In genomic region chr5:35645938-35646493, GRCm38 (mm10) we compare ENCODE assay signal across 25 mouse cellular contexts. TPM values are rescaled to one million over a fixed set of nuclear protein-coding genes. Genes with fewer than 3 reads are reported as not detected.
DNase-seq lines count a peak whose midpoint lies in the region; ATAC-seq and TF ChIP-seq lines count a peak whose summit lies in the region.
"Had no signal": no experiment of that assay in that cellular context is flagged by ENCODE, and none has a peak within 500 bp of the region (broad histone marks: within the 10 kb centered on the region; RNA-seq: fewer than 3 reads in every experiment).

No protein-coding gene starts in this region.

- no peak for TF ChIP-seq CTCF in stomach, postnatal 0 days (IDR thresholded peaks at IDR 0.05; ENCODE audit: low read depth)

- H3K9ac ChIP-seq in embryonic facial prominence, embryonic 14.5 days (ENCODE audit: low read depth, low read length): no peak overlapping the region
- H3K9ac ChIP-seq in kidney, embryonic 15.5 days: no peak overlapping the region
- H3K9ac ChIP-seq in stomach, embryonic 16.5 days (ENCODE audit: low read length): no peak overlapping the region
- H3K9ac ChIP-seq in stomach, postnatal 0 days (ENCODE audit: low read length): no peak overlapping the region
- H3K9ac ChIP-seq: embryonic facial prominence, embryonic 15.5 days; forebrain, embryonic 15.5 days; liver, embryonic 13.5 days had no signal

- H3K27ac ChIP-seq in embryonic facial prominence, embryonic 14.5 days (replicated peaks; ENCODE audit: low read depth, low read length): no peak overlapping the region
- H3K27ac ChIP-seq in embryonic facial prominence, embryonic 10.5 days (replicated peaks): no peak overlapping the region
- H3K27ac ChIP-seq in kidney, embryonic 15.5 days: no peak overlapping the region
- H3K27ac ChIP-seq in stomach, embryonic 16.5 days (ENCODE audit: low read length): peak overlapping the region; percentile 45; the same call in 1 of the 2 replicates
- H3K27ac ChIP-seq in stomach, postnatal 0 days (replicated peaks): no peak overlapping the region
- H3K27ac ChIP-seq: embryonic facial prominence, embryonic 15.5 days; forebrain, embryonic 15.5 days; left cerebral cortex, adult 2 months; liver, embryonic 13.5 days had no signal

- H3K9me3 ChIP-seq in embryonic facial prominence, embryonic 14.5 days (ENCODE audit: control insufficient read depth, low read length): no peaks in the 10 kb centered on the region
- no peaks in the 10 kb centered on the region for H3K9me3 ChIP-seq in embryonic facial prominence, embryonic 10.5 days
- no peaks in the 10 kb centered on the region for H3K9me3 ChIP-seq in kidney, embryonic 15.5 days (replicated peaks)
- H3K9me3 ChIP-seq in stomach, embryonic 16.5 days (replicated peaks; ENCODE audit: control insufficient read depth, low read length): no peaks in the 10 kb centered on the region
- H3K9me3 ChIP-seq in stomach, postnatal 0 days (ENCODE audit: control insufficient read depth, low read length): no peaks in the 10 kb centered on the region
- H3K9me3 ChIP-seq: embryonic facial prominence, embryonic 15.5 days; forebrain, embryonic 15.5 days; liver, embryonic 13.5 days had no signal

- peak; percentile 24 for DNase-seq in embryonic facial prominence, embryonic 14.5 days (ENCODE audit: low spot score)
- DNase-seq in embryonic facial prominence, embryonic 10.5 days (ENCODE audit: low spot score): no peak
- DNase-seq in kidney, postnatal 14 days: peak; percentile 22
- no peak for DNase-seq in stomach, postnatal 0 days (ENCODE audit: low spot score)
- DNase-seq: adrenal gland, postnatal 36 days; cerebellum, adult 11-12 months; cerebellum, postnatal 36 days; embryo, embryonic 11 days; gastrocnemius, postnatal 25 days; kidney, adult 9 months; kidney, postnatal 36 days; liver, embryonic 13.5 days; spleen, adult 18-20 months; thymus, postnatal 14 days had no signal

- TF ChIP-seq EP300 in stomach, postnatal 0 days (optimal IDR thresholded peaks at IDR 0.05): no peak

- H3K4me3 ChIP-seq in embryonic facial prominence, embryonic 14.5 days (ENCODE audit: low read depth, low read length): no peak overlapping the region
- no peak overlapping the region for H3K4me3 ChIP-seq in embryonic facial prominence, embryonic 10.5 days
- H3K4me3 ChIP-seq in kidney, embryonic 15.5 days (replicated peaks): no peak overlapping the region
- no peak overlapping the region for H3K4me3 ChIP-seq in stomach, embryonic 16.5 days (replicated peaks; ENCODE audit: low read length)
- no peak overlapping the region for H3K4me3 ChIP-seq in stomach, postnatal 0 days (ENCODE audit: low read depth, low read length)
- H3K4me3 ChIP-seq: embryonic facial prominence, embryonic 15.5 days; forebrain, embryonic 15.5 days; left cerebral cortex, adult 2 months; liver, embryonic 13.5 days had no signal

- H3K36me3 ChIP-seq in embryonic facial prominence, embryonic 14.5 days (ENCODE audit: control insufficient read depth, insufficient read depth, low read length): no peaks in the 10 kb centered on the region
- H3K36me3 ChIP-seq in embryonic facial prominence, embryonic 10.5 days (replicated peaks): no peaks in the 10 kb centered on the region
- H3K36me3 ChIP-seq in kidney, embryonic 15.5 days: no peaks in the 10 kb centered on the region
- H3K36me3 ChIP-seq in stomach, embryonic 16.5 days (ENCODE audit: control insufficient read depth, insufficient read depth, low read length): no peaks in the 10 kb centered on the region
- no peaks in the 10 kb centered on the region for H3K36me3 ChIP-seq in stomach, postnatal 0 days (ENCODE audit: control insufficient read depth, insufficient read depth, low read length)
- H3K36me3 ChIP-seq: embryonic facial prominence, embryonic 15.5 days; forebrain, embryonic 15.5 days; liver, embryonic 13.5 days had no signal

- no peak overlapping the region for H3K4me2 ChIP-seq in embryonic facial prominence, embryonic 14.5 days (ENCODE audit: low read depth, low read length)
- no peak overlapping the region for H3K4me2 ChIP-seq in kidney, embryonic 15.5 days
- H3K4me2 ChIP-seq in stomach, embryonic 16.5 days (ENCODE audit: low read depth, low read length): no peak overlapping the region
- H3K4me2 ChIP-seq in stomach, postnatal 0 days (replicated peaks; ENCODE audit: low read depth): no peak overlapping the region
- H3K4me2 ChIP-seq: embryonic facial prominence, embryonic 15.5 days; forebrain, embryonic 15.5 days; heart, embryonic 11.5 days; liver, embryonic 13.5 days; midbrain, embryonic 11.5 days had no signal

- H3K4me1 ChIP-seq in embryonic facial prominence, embryonic 14.5 days (ENCODE audit: control insufficient read depth, insufficient read depth, low read length): no peaks in the 10 kb centered on the region
- H3K4me1 ChIP-seq in embryonic facial prominence, embryonic 10.5 days: peaks cover 34% of the 10 kb centered on the region
- H3K4me1 ChIP-seq in kidney, embryonic 15.5 days: peaks cover 49% of the 10 kb centered on the region
- peaks cover 37% of the 10 kb centered on the region for H3K4me1 ChIP-seq in stomach, embryonic 16.5 days (ENCODE audit: control insufficient read depth, insufficient read depth, low read length)
- H3K4me1 ChIP-seq in stomach, postnatal 0 days (replicated peaks; ENCODE audit: control insufficient read depth, insufficient read depth): peaks cover 5% of the 10 kb centered on the region; the same call in 1 of the 2 replicates
- H3K4me1 ChIP-seq: forebrain, embryonic 15.5 days; liver, embryonic 13.5 days had no signal

- no peak for ATAC-seq in embryonic facial prominence, embryonic 14.5 days (ENCODE audit: low read depth)
- no peak for ATAC-seq in kidney, embryonic 15.5 days (replicated peaks; ENCODE audit: low FRiP score)
- ATAC-seq in stomach, embryonic 16.5 days (ENCODE audit: insufficient read depth, low FRiP score): no peak
- no peak for ATAC-seq in stomach, postnatal 0 days (ENCODE audit: low FRiP score, low TSS enrichment)
- ATAC-seq in frontal cortex, adult (ENCODE audit: low TSS enrichment): no peak
- ATAC-seq: CD4-positive, CD25-positive, alpha-beta regulatory T cell, adult 4 months; forebrain, embryonic 15.5 days; hindbrain, embryonic 16.5 days; intestine, embryonic 16.5 days had no signal

- H3K27me3 ChIP-seq in embryonic facial prominence, embryonic 14.5 days (replicated peaks; ENCODE audit: control insufficient read depth, insufficient read depth, low read length): no peaks in the 10 kb centered on the region
- no peaks in the 10 kb centered on the region for H3K27me3 ChIP-seq in embryonic facial prominence, embryonic 10.5 days (replicated peaks; ENCODE audit: low read depth, poor library complexity, severe bottlenecking)
- H3K27me3 ChIP-seq in kidney, embryonic 15.5 days: no peaks in the 10 kb centered on the region
- no peaks in the 10 kb centered on the region for H3K27me3 ChIP-seq in stomach, embryonic 16.5 days (ENCODE audit: control insufficient read depth, insufficient read depth, low read length)
- H3K27me3 ChIP-seq in stomach, postnatal 0 days (ENCODE audit: control insufficient read depth, insufficient read depth, low read length): no peaks in the 10 kb centered on the region
- H3K27me3 ChIP-seq: embryonic facial prominence, embryonic 15.5 days; forebrain, embryonic 15.5 days; liver, embryonic 13.5 days had no signal

- WGBS in embryonic facial prominence, embryonic 14.5 days: 72% methylated on average over 6 of the region's 6 CpGs
- WGBS in embryonic facial prominence, embryonic 10.5 days: 86% methylated on average over 6 of the region's 6 CpGs
- WGBS in kidney, embryonic 15.5 days: 82% methylated on average over 6 of the region's 6 CpGs
- 67% methylated on average over 6 of the region's 6 CpGs for WGBS in stomach, embryonic 16.5 days
- WGBS in stomach, postnatal 0 days: 69% methylated on average over 6 of the region's 6 CpGs

RNA-seq across cellular contexts. Expression of gene Htra3, which starts 33.6 kb away (rescaled TPM):
- 42.5 and 46.4 TPM in 2 replicates for polyA plus RNA-seq in embryonic facial prominence, embryonic 14.5 days (2014; fragmentation: Nextera tagmentation; extraction: Ambion mirVana)
- polyA plus RNA-seq in embryonic facial prominence, embryonic 10.5 days (2016; fragmentation: Nextera tagmentation; extraction: Ambion mirVana): 4.2 and 5.4 TPM in 2 replicates
- 16.1 and 16.4 TPM in 2 replicates for polyA plus RNA-seq in kidney, embryonic 15.5 days (2015; fragmentation: Nextera tagmentation; extraction: Ambion mirVana)
- 67.7 and 77.5 TPM in 2 replicates for polyA plus RNA-seq in stomach, embryonic 16.5 days (2015; fragmentation: Nextera tagmentation; extraction: Ambion mirVana)
- polyA plus RNA-seq in stomach, postnatal 0 days (2015; fragmentation: Nextera tagmentation; extraction: Ambion mirVana): 39.4 and 47.5 TPM in 2 replicates
- polyA plus RNA-seq: CD4-positive, CD25-positive, alpha-beta regulatory T cell, adult 4 months had no signal

Comparison
In these comparisons a context has a peak if more than half of its experiments do, and no peak if none do; other contexts are left out.
1. DNase-seq: peak in embryonic facial prominence, embryonic 14.5 days (single experiment) and kidney, postnatal 14 days (single experiment); none in embryonic facial prominence, embryonic 10.5 days (single experiment) and stomach, postnatal 0 days (single experiment).